Mouse (Mus musculus) embryo, embryonic 10 days (tissue): Measurements from ENCODE around the gene Ubr4.

ENCODE experiments used
- DNase-seq: peaks from one replicate; pipeline ENCODE4 v3.0.0-alpha.2; 2015; ENCODE audit warnings: low spot score

Ubr4 gene

GRCm38 (mm10) chr4:139536706-139537105 is 184.3 kb downstream of the Ubr4 start:
- DNase-seq: no peak
